Mouse (Mus musculus) embryonic facial prominence, embryonic 13.5 days (tissue): Measurements from ENCODE around the gene Uggt2. TPM values are rescaled to one million over a fixed set of nuclear protein-coding genes. Genes with fewer than 3 reads are reported as not detected.

Experiments
- ATAC-seq: fragments of 200-750 bp; cut with Nextera tagmentation; 2 replicates; pipeline ENCODE4 v1.8.0; 2017; ENCODE audit warnings: low read depth; ENCODE audit not compliant: insufficient number of reproducible peaks, insufficient read depth, low FRiP score, low TSS enrichment
- H3K27ac ChIP-seq: fragments of 300-500 bp; sonication (generic); 2 replicates; pipeline ENCODE4 v1.5.1; 2015; ENCODE audit warnings: moderate library complexity, mild to moderate bottlenecking, inconsistent platforms
- H3K27me3 ChIP-seq: fragments of 300-500 bp; sonication (generic); 2 replicates; pipeline ENCODE4 v1.6.1; 2015; ENCODE audit warnings: mild to moderate bottlenecking, inconsistent platforms
- H3K36me3 ChIP-seq: fragments of 300-500 bp; sonication (generic); 2 replicates; pipeline ENCODE4 v1.6.1; 2015; ENCODE audit warnings: mild to moderate bottlenecking, inconsistent platforms
- H3K4me1 ChIP-seq: fragments of 300-500 bp; sonication (generic); 2 replicates; pipeline ENCODE4 v1.6.1; 2015; ENCODE audit warnings: inconsistent platforms
- H3K4me2 ChIP-seq: fragments of 300-500 bp; sonication (generic); 2 replicates; pipeline ENCODE4 v1.6.1; 2015; ENCODE audit warnings: moderate library complexity, mild to moderate bottlenecking, inconsistent platforms
- H3K4me3 ChIP-seq: fragments of 300-500 bp; sonication (generic); 2 replicates; pipeline ENCODE4 v1.5.1; 2015; ENCODE audit warnings: mild to moderate bottlenecking, inconsistent platforms
- H3K9ac ChIP-seq: fragments of 300-500 bp; sonication (generic); 2 replicates; pipeline ENCODE4 v1.6.1; 2015; ENCODE audit warnings: mild to moderate bottlenecking, inconsistent platforms
- H3K9me3 ChIP-seq: fragments of 300-500 bp; sonication (generic); 2 replicates; pipeline ENCODE4 v1.6.1; 2016; ENCODE audit warnings: inconsistent platforms
- WGBS: fragments of 180-500 bp; shearing (Covaris S2); methylation state at CpG from one replicate; pipeline ENCODE4 v1.1.7; 2015; ENCODE audit warnings: mixed read lengths; 5-methylcytosine and 5-hydroxymethylcytosine counted together
- polyA plus RNA-seq: library from polyadenylated mRNA; unstranded; fragments of >200 nt; fragmentation: Nextera tagmentation; extraction: Ambion mirVana; gene quantifications from 2 replicates; pipeline ENCODE4 v1.2.1, GENCODE M21; 2015

The Uggt2 gene
- polyA plus RNA-seq, 1 experiment from 2014 or later = 15.9 TPM

DNA sequence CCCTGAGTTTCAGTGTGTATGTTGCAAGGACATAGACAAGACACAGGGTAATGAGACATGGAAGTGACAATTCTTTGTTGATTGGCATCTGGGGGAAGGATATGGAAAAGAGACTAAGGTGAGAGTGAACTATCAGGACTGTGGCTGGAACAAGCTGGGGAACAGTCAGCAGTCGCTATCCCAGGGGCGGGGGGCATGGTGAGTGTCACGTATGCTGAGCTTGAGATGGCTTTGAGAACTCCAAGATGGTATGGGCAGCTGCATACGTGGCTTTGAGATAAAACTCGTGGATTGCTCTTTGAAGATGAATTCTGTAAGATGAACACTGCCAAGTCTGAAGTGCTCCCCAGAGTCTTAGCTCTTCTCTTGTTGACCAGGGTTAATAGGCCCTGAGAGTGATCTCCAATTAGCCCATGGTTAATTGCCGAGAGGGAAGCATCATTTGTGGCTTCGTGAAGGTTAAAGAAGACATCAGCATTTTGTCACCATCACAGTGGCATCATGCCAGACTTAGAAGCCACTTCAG, 9.6 kb upstream of the Uggt2 start:
- Histone ChIP-seq H3K4me3 (no peak overlapping the region), H3K4me1 (no peaks in the 10 kb centered on the region), H3K27me3 (no peaks in the 10 kb centered on the region), H3K36me3 (no peaks in the 10 kb centered on the region), H3K9ac (no peak overlapping the region), H3K4me2 (no peak overlapping the region), H3K9me3 (no peaks in the 10 kb centered on the region), H3K27ac (no peak overlapping the region)
- ATAC-seq = no peak
- 68% methylated on average over 7 of the region's 7 CpGs for WGBS

DNA sequence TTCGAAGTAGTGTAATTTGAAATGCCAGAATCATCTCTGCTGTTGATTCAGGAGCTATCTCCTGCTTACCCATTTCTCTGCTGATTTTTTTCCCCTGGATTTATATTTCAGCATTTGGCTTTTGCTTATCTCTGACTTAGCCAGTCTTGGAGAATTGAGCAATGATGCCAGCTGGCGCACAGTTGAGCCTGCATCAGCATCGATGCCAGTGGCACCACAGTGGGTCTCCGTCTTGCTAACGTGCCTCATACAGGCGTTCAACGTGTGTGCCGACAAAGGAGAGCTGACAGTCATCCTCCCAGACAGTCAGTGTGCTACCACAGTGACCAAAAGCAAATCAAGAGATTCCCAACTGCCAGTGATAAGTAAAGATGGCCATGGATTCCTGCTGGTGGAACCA, 8.4 kb upstream of the Uggt2 start:
- H3K27ac ChIP-seq = no peak overlapping the region
- no peaks in the 10 kb centered on the region for H3K4me1 ChIP-seq
- H3K4me3 ChIP-seq = no peak overlapping the region
- H3K36me3 ChIP-seq = no peaks in the 10 kb centered on the region
- no peaks in the 10 kb centered on the region for H3K27me3 ChIP-seq
- no peak for ATAC-seq
- no peak overlapping the region for H3K4me2 ChIP-seq
- 89% methylated on average over 8 of the region's 8 CpGs for WGBS
- H3K9me3 ChIP-seq = no peaks in the 10 kb centered on the region
- H3K9ac ChIP-seq = no peak overlapping the region

DNA sequence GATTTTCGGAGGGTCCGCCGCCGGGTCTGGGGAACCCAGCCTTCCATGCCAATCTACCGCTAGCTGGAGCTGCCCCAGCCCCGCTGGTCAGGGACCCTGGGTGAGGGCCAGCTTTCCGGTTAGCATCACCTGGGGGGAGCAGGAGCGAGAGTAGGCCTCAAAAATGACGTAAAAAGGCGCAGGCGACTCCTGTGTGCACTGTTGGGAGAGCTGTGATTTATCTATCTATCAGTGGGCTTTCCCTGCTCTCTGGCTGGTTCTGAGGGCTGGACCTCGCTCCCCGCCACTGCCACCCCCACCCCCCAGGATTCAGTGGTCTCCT, 301 bp upstream of the Uggt2 start:
- peak overlapping the region; percentile 80 for H3K27ac ChIP-seq
- H3K9ac ChIP-seq = peak overlapping the region; percentile 92
- peak overlapping the region; percentile 85 for H3K4me2 ChIP-seq
- H3K4me1 ChIP-seq = peaks cover 14% of the 10 kb centered on the region
- no peaks in the 10 kb centered on the region for H3K27me3 ChIP-seq
- peak; percentile 71 for ATAC-seq
- H3K9me3 ChIP-seq = no peaks in the 10 kb centered on the region
- H3K4me3 ChIP-seq = peak overlapping the region; percentile 82
- WGBS = 2% methylated on average over 13 of the region's 13 CpGs
- no peaks in the 10 kb centered on the region for H3K36me3 ChIP-seq

DNA sequence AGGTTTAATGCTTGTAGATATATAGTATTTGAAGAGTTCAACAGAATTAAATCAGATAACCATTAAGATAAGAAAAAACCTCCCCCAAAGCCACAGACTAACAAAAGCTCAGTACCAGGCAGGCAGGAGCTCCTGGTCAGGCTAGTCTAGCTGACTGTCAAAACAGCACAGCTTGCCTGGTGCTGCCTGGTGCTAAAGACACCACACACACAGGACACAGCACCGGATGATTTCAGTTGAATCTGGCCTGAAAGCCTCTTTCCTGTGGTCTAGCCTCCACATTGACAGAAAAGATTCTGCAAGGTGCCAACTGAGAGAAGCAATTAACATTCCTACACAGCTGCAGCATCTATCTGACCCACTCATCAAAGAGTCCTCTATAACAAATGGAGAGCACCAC, 37.4 kb downstream of the Uggt2 start:
- Histone ChIP-seq H3K9me3 (no peaks in the 10 kb centered on the region), H3K27me3 (no peaks in the 10 kb centered on the region), H3K36me3 (peaks cover 27% of the 10 kb centered on the region), H3K4me3 (no peak overlapping the region), H3K4me2 (no peak overlapping the region), H3K4me1 (no peaks in the 10 kb centered on the region), H3K9ac (no peak overlapping the region), H3K27ac (no peak overlapping the region)
- WGBS = 86% methylated on average over 1 of the region's 1 CpGs
- ATAC-seq = no peak

DNA sequence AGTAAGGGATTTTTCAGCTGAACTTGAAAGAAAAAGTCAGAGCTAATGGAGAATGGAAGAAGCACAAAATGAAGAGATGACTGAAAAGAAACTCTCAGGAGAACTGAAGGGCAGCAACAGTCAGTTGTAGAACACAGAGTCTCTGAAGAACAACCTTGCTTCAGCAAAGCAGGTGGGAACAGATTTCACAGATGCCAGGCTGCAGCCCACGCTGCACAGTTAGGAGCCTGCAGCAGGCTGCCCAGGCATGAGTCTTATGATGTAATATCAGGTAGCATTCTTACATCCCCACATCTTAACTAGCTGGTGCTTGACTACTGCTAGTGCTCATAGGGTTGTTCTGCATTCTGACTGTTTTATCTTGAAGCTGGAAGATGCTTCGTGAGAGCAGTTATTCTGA, 38.5 kb downstream of the Uggt2 start:
- WGBS = 87% methylated on average over 2 of the region's 2 CpGs
- H3K9me3 ChIP-seq = no peaks in the 10 kb centered on the region
- H3K27me3 ChIP-seq = no peaks in the 10 kb centered on the region
- H3K36me3 ChIP-seq = peaks cover 30% of the 10 kb centered on the region
- H3K27ac ChIP-seq = no peak overlapping the region
- H3K4me2 ChIP-seq = no peak overlapping the region
- no peak overlapping the region for H3K9ac ChIP-seq
- no peak overlapping the region for H3K4me3 ChIP-seq
- no peaks in the 10 kb centered on the region for H3K4me1 ChIP-seq
- ATAC-seq = no peak

DNA sequence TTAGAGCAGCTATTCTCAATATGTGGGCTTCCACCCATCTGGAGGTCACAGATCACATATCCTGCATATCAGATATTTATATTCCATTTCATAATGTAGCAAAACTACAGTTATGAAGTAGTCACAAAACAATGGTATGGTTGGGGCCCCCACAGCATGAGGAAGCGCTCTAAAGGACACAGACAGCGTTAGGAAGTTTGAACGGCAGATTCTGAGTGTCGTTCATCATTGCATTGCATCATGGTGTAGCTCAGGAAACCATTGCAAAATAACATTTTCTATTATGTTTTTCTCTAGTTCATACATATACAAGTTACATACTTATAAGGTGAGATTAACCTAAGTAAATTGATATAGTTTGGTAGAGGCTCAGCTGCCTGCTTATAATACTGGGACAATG, 42.2 kb downstream of the Uggt2 start:
- 96% methylated on average over 4 of the region's 4 CpGs for WGBS
- no peak overlapping the region for H3K27ac ChIP-seq
- H3K27me3 ChIP-seq = no peaks in the 10 kb centered on the region
- H3K9ac ChIP-seq = no peak overlapping the region
- H3K4me3 ChIP-seq = no peak overlapping the region
- ATAC-seq = no peak
- H3K4me2 ChIP-seq = no peak overlapping the region
- peaks cover 54% of the 10 kb centered on the region for H3K36me3 ChIP-seq
- no peaks in the 10 kb centered on the region for H3K9me3 ChIP-seq
- H3K4me1 ChIP-seq = no peaks in the 10 kb centered on the region

DNA sequence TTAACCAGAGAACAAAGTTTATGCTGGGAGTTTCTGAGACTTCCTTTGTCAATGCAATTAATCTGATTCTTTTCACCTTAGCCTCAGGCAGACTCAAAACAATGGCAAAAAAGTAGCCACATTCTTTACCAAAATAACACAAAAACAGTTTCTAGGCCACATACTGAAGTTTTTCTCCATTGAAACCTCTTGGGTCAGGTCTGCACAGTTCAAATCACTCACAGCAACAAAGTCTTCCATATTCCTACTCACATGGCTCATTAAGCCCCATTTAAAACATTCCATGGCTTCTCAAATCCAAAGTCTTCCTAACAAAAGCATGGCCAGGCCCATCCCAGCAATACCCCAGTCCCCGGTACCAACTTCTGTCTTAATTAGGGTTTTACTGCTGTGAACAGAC, 46.3 kb downstream of the Uggt2 start:
- no peak overlapping the region for H3K27ac ChIP-seq
- H3K9me3 ChIP-seq = no peaks in the 10 kb centered on the region
- H3K4me3 ChIP-seq = no peak overlapping the region
- H3K9ac ChIP-seq = no peak overlapping the region
- peaks cover 49% of the 10 kb centered on the region for H3K36me3 ChIP-seq
- ATAC-seq = no peak
- H3K4me1 ChIP-seq = no peaks in the 10 kb centered on the region
- no peaks in the 10 kb centered on the region for H3K27me3 ChIP-seq
- WGBS = 84% methylated on average over 1 of the region's 1 CpGs
- no peak overlapping the region for H3K4me2 ChIP-seq

DNA sequence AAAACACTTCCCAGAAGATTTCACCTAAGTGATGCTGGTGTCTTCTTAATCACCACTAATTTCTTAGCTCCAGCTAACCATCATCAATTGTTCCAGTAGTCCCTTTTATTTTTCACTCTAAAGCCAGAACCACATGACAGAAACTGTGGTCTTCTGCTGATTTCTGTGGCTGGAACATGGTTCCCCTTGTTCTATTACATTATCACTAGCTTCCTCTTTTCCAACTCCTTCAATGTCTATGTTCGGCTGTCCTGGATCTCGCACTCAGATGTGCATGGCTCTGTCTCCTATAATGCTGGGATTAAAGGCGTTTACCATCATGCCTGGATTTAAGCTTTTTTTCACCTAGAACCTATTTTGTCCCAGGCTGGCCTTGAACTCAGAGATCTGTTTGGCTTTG, 46.9 kb downstream of the Uggt2 start:
- no peak overlapping the region for H3K9ac ChIP-seq
- peaks cover 47% of the 10 kb centered on the region for H3K36me3 ChIP-seq
- H3K4me2 ChIP-seq = no peak overlapping the region
- no peak for ATAC-seq
- H3K4me3 ChIP-seq = no peak overlapping the region
- no peaks in the 10 kb centered on the region for H3K27me3 ChIP-seq
- no peak overlapping the region for H3K27ac ChIP-seq
- 89% methylated on average over 3 of the region's 3 CpGs for WGBS
- H3K4me1 ChIP-seq = no peaks in the 10 kb centered on the region
- no peaks in the 10 kb centered on the region for H3K9me3 ChIP-seq

DNA sequence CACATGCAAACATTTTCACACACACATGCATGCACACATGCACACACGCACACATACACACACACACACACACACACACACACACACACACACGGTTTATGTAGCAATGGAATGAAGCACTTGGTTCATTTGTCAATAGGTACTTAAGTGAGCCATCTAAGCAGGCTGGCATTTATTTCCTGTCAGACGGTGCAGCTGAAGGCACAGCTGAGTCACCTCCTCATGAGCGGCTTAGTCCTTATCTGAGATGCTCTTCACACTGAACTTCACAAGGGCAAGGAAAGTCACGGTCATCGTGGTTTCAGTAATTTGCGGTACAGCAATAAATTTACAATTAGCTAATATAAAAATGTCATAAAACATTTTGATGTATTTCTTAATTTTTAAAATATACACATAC, 55.5 kb downstream of the Uggt2 start:
- no peak overlapping the region for H3K4me3 ChIP-seq
- no peak overlapping the region for H3K9ac ChIP-seq
- WGBS = 88% methylated on average over 7 of the region's 7 CpGs
- peaks cover 18% of the 10 kb centered on the region; the same call in 1 of the 2 replicates for H3K36me3 ChIP-seq
- no peak overlapping the region for H3K4me2 ChIP-seq
- no peak for ATAC-seq
- H3K27ac ChIP-seq = no peak overlapping the region
- no peaks in the 10 kb centered on the region for H3K4me1 ChIP-seq
- no peaks in the 10 kb centered on the region for H3K9me3 ChIP-seq
- H3K27me3 ChIP-seq = no peaks in the 10 kb centered on the region

DNA sequence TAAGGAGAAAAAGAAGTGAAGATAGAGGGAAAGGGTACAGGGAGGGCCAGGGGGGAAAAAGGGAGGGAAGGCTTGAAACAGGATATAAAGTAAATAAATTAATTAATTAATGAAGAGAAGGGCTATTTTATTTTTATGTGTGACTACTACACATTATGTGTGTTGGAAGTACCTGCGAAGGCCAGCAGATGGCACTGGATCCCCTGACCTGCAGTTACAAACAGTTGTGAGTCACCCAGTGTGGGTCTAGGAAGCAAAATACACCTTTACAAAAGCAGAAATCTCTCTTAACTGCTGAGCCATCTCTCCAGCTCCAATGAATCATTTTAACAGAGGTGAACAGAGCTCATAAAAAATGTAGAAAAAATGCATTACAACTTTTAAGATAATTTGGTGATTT, 59.0 kb downstream of the Uggt2 start:
- WGBS = 56% methylated on average over 1 of the region's 1 CpGs
- H3K27ac ChIP-seq = no peak overlapping the region

DNA sequence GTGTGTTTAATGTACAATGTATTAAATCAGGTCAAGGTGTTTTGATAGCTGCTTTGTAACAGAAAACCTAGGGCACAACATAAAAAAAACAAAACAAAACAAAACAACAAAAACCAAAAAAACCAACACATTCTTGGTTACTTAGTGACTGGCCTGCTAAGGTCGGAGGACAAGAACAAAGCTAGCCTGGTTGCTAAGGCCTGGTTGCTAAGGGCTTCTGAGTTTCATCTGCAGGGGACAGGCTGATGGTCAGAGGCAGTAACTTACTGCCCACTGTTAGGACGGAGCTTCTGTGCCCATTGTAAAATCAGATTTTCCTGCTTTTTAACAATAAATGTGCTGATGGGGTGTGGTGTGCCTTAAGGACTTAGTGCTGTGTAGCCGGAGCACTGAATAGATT, 61.5 kb downstream of the Uggt2 start:
- no peaks in the 10 kb centered on the region for H3K9me3 ChIP-seq
- H3K4me1 ChIP-seq = no peaks in the 10 kb centered on the region
- no peak overlapping the region for H3K27ac ChIP-seq
- WGBS = 74% methylated on average over 3 of the region's 3 CpGs
- no peak overlapping the region for H3K4me3 ChIP-seq
- H3K9ac ChIP-seq = no peak overlapping the region
- H3K4me2 ChIP-seq = no peak overlapping the region
- H3K36me3 ChIP-seq = peaks cover 37% of the 10 kb centered on the region
- H3K27me3 ChIP-seq = no peaks in the 10 kb centered on the region
- ATAC-seq = no peak

More for the DNA sequence above, 59.0 kb downstream of the Uggt2 start:
- no peak for ATAC-seq
- peaks cover 22% of the 10 kb centered on the region for H3K36me3 ChIP-seq
- H3K9me3 ChIP-seq = no peaks in the 10 kb centered on the region
- H3K27me3 ChIP-seq = no peaks in the 10 kb centered on the region
- no peak overlapping the region for H3K9ac ChIP-seq
- H3K4me3 ChIP-seq = no peak overlapping the region
- no peaks in the 10 kb centered on the region for H3K4me1 ChIP-seq
- no peak overlapping the region for H3K4me2 ChIP-seq

DNA sequence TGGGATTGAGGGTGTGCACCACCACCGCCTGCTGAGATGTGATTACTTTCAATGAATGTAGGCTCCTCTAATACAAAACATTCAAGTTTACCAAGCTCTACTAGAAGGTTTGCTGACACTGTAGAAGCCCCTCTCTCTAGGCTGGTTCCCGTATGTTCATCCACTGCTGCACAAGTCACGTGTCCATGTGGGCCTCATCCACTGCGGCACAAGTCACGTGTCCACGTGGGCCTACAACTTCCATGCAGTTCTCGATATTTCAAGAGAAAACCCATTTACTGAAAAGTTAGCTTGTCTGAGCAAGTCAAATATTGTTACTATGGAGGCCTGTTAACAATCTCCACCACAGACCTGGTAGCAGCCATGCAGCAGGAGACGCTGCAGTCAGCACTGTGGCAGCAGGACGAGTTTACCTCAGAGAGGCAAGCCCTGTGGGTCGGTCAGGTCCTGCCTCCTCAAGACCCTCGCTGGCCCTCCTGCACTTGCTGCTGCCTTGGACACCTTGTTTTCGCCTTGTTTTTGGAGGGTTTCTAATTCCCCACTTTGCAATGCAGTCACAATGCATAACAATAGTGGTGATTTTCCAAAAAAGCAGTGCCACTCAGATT, 62.0 kb downstream of the Uggt2 start:
- H3K4me3 ChIP-seq = no peak overlapping the region
- WGBS = 92% methylated on average over 12 of the region's 12 CpGs
- peaks cover 39% of the 10 kb centered on the region for H3K36me3 ChIP-seq
- H3K4me2 ChIP-seq = no peak overlapping the region
- no peak overlapping the region for H3K27ac ChIP-seq
- no peak overlapping the region for H3K9ac ChIP-seq
- H3K9me3 ChIP-seq = no peaks in the 10 kb centered on the region
- H3K4me1 ChIP-seq = no peaks in the 10 kb centered on the region
- no peaks in the 10 kb centered on the region for H3K27me3 ChIP-seq
- no peak for ATAC-seq
